Mouse (Mus musculus): ENCODE measurements around the gene Elmsan1.

DNA sequence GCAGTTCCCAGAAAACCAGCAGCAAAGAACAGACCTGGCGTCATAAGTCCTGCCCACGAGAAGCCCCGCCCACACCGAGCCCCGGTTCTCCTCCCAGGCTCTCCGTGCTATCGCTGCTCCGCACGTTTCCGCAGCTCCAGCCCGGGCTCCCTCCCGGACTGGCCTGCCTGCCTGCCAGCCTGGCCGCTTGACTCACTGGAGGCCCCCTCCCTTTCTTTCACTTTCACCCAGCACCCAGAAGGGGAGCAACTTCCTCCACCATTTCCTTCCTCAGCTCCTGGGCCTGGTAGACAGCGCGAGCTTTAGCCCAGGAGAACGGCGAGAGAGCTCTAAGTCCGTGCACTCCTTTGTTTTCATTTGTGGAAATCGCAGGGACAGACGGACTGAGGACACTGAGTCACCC is 43.0 kb downstream of the Elmsan1 start:
- TF ChIP-seq CTCF (IDR thresholded peaks at IDR 0.05; ENCODE audit: low read depth) (peak; percentile 29), EP300 (IDR thresholded peaks at IDR 0.05; ENCODE audit: low read depth) (peak; percentile 92)
